Mouse (Mus musculus) intestine, embryonic 15.5 days (tissue): ENCODE data around the gene Ccdc93. TPM values are rescaled to one million over a fixed set of nuclear protein-coding genes. Genes with fewer than 3 reads are reported as not detected.

Source experiments
- ATAC-seq: fragments of 200-750 bp; cut with Nextera tagmentation; 2 replicates; pipeline ENCODE4 v1.8.0; 2017; ENCODE audit warnings: moderate TSS enrichment, moderate library complexity
- H3K27ac ChIP-seq: fragments of 300-500 bp; sonication (generic); 2 replicates; pipeline ENCODE4 v1.5.1; 2015; ENCODE audit warnings: mild to moderate bottlenecking, inconsistent platforms
- H3K27me3 ChIP-seq: fragments of 300-500 bp; sonication (generic); replicated peaks from 2 replicates; pipeline ENCODE4 v1.6.1; 2015; ENCODE audit warnings: inconsistent platforms
- H3K36me3 ChIP-seq: fragments of 300-500 bp; sonication (generic); 2 replicates; pipeline ENCODE4 v1.6.1; 2015; ENCODE audit warnings: inconsistent platforms
- H3K4me1 ChIP-seq: fragments of 300-500 bp; sonication (generic); replicated peaks from 2 replicates; pipeline ENCODE4 v1.6.1; 2015; ENCODE audit warnings: inconsistent platforms
- H3K4me2 ChIP-seq: fragments of 300-500 bp; sonication (generic); replicated peaks from 2 replicates; pipeline ENCODE4 v1.6.1; 2015; ENCODE audit warnings: mild to moderate bottlenecking, inconsistent platforms
- H3K4me3 ChIP-seq: fragments of 300-500 bp; sonication (generic); replicated peaks from 2 replicates; pipeline ENCODE4 v1.5.1; 2015; ENCODE audit warnings: inconsistent platforms
- H3K9ac ChIP-seq: fragments of 300-500 bp; sonication (generic); 2 replicates; pipeline ENCODE4 v1.6.1; 2015; ENCODE audit warnings: inconsistent platforms
- H3K9me3 ChIP-seq: fragments of 300-500 bp; sonication (generic); 2 replicates; pipeline ENCODE4 v1.6.1; 2016; ENCODE audit warnings: inconsistent platforms
- WGBS: fragments of 180-500 bp; shearing (Covaris S2); methylation state at CpG from one replicate; pipeline ENCODE4 v1.1.7; 2015; 5-methylcytosine and 5-hydroxymethylcytosine counted together
- polyA plus RNA-seq: library from polyadenylated mRNA; unstranded; fragments of >200 nt; fragmentation: Nextera tagmentation; extraction: Ambion mirVana; gene quantifications from 2 replicates; pipeline ENCODE4 v1.2.1, GENCODE M21; 2015

The Ccdc93 gene
- polyA plus RNA-seq = 11.2 and 11.6 TPM in 2 replicates

DNA sequence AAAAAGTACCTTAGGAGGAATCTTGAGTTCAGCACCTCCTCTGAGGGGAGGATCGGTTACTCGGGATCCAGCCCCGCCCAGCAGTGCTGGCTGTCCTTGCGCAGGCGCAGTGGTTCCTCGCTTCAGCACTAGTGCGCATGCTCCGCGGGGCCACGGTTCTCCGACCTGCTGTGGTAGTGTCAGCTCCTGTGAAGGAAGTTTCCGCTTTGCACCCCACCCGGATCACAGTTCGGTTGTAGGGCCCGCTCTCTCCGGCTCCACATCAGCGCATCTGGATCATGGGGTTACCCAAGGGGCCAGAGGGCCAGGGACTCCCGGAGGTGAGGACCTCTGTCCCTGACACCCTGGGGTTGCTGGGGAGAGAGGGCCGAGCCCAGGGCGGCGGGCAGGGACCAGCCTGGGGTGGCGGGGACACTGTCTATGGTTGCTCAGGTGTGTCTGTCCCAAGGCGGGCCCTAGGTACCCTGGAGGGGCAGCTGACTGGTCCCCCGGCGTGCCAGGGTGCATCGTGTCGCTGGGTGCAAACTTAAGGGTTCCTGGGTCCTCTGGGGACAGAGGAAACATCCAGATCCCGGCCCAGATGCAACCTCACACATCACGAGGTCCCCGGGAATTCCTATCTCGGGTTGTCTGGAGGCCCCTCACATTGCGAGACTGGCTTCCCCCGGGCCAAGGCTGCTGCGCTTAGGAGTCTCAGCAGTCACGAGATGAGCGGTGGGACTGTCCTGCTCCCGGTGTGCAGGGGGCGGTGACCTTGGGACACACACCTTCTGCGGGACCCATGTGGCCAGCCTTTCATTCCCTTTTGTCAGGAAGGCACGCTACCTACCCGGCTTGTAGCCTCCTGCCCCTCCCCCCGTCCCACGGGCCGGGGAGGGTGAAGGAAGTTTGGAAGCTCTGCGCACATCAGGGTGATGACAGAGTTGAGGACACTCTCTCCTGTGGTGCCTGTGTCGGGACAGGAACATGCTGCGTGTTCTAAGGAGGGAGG lies at the start of gene Ccdc93:
Ccdc93 (plus strand) TSS at position 112 of the 991 bp plus-strand sequence.
- WGBS = under 1% methylated on average over 47 of the region's 47 CpGs
- peak within 1 kb of the TSS; percentile 96 for H3K4me2 ChIP-seq
- H3K27ac ChIP-seq = peak within 1 kb of the TSS; percentile 62; the same call in 1 of the 2 replicates
- peak; percentile 95 for ATAC-seq
- peak within 1 kb of the TSS; percentile 83 for H3K4me3 ChIP-seq
- no peaks in the 10 kb centered on the region for H3K9me3 ChIP-seq
- no peaks in the 10 kb centered on the region for H3K27me3 ChIP-seq
- peak within 1 kb of the TSS; percentile 82 for H3K9ac ChIP-seq
- 0 out of 2 replicates have a peak, but pooled peaks cover 2% of the 10 kb centered on the region for H3K4me1 ChIP-seq
- H3K36me3 ChIP-seq = no peaks in the 10 kb centered on the region

- ATAC-seq = no peak
- Histone ChIP-seq H3K4me1 (no peaks in the 10 kb centered on the region), H3K9me3 (no peaks in the 10 kb centered on the region), H3K9ac (no peak overlapping the region), H3K27me3 (no peaks in the 10 kb centered on the region), H3K36me3 (no peaks in the 10 kb centered on the region), H3K27ac (no peak overlapping the region), H3K4me2 (no peak overlapping the region), H3K4me3 (no peak overlapping the region)
- WGBS = 87% methylated on average over 3 of the region's 3 CpGs
Observed at GRCm38 (mm10) chr1:121381562-121381961, 49.3 kb upstream of the Ccdc93 start.

- Histone ChIP-seq H3K4me1 (no peaks in the 10 kb centered on the region), H3K9ac (no peak overlapping the region), H3K4me2 (no peak overlapping the region), H3K27me3 (no peaks in the 10 kb centered on the region), H3K27ac (no peak overlapping the region), H3K36me3 (no peaks in the 10 kb centered on the region), H3K4me3 (no peak overlapping the region), H3K9me3 (no peaks in the 10 kb centered on the region)
- no peak for ATAC-seq
- 44% methylated on average over 6 of the region's 6 CpGs for WGBS
Observed at GRCm38 (mm10) chr1:121388312-121388711, 42.5 kb upstream of the Ccdc93 start.

DNA sequence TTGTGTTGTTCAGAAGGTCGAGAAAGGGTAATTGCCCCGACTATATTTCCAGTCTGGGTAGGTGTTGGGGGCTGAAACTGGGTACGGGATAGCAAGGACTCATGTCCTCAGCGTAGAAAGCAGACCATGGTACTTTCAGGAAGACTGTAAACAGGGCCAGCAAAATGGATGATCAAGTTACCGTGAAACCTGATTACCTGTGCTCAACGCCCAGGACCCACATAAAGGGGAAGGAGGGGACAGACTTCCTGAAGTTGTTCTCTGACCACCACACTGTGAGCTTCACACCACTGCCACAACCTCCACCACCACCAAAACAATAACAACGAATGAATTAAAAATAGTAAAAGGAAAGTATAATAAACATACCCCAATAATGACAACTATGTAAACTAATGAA lies 42.1 kb upstream of the Ccdc93 start:
- Histone ChIP-seq H3K9ac (no peak overlapping the region), H3K4me3 (no peak overlapping the region), H3K4me2 (no peak overlapping the region), H3K9me3 (no peaks in the 10 kb centered on the region), H3K27ac (no peak overlapping the region), H3K4me1 (no peaks in the 10 kb centered on the region), H3K36me3 (no peaks in the 10 kb centered on the region), H3K27me3 (no peaks in the 10 kb centered on the region)
- 47% methylated on average over 7 of the region's 7 CpGs for WGBS
- no peak for ATAC-seq

DNA sequence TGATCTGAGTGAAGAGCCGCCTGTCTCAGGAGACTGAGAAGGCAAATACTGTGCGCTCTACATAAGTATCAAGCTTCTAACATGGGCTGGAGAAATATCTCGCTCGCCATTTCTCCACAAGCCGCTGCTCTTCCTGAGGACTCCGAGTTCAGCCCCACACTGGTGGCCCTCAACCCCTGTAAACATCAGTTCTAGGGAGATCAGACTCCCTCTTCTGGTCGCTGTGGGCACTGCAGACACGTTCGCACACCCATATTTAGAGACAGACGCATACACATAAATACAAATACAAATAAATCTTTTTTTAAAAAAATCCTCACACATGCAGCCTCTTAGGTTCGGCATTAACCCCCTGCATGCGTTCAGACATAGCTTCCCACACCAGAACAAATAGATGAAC lies 41.3 kb upstream of the Ccdc93 start:
- no peaks in the 10 kb centered on the region for H3K36me3 ChIP-seq
- H3K9ac ChIP-seq = no peak overlapping the region
- H3K4me2 ChIP-seq = no peak overlapping the region
- no peak overlapping the region for H3K27ac ChIP-seq
- no peaks in the 10 kb centered on the region for H3K9me3 ChIP-seq
- 88% methylated on average over 12 of the region's 12 CpGs for WGBS
- no peak for ATAC-seq
- no peaks in the 10 kb centered on the region; the same call in 1 of the 2 replicates for H3K4me1 ChIP-seq
- H3K27me3 ChIP-seq = no peaks in the 10 kb centered on the region
- H3K4me3 ChIP-seq = no peak overlapping the region

DNA sequence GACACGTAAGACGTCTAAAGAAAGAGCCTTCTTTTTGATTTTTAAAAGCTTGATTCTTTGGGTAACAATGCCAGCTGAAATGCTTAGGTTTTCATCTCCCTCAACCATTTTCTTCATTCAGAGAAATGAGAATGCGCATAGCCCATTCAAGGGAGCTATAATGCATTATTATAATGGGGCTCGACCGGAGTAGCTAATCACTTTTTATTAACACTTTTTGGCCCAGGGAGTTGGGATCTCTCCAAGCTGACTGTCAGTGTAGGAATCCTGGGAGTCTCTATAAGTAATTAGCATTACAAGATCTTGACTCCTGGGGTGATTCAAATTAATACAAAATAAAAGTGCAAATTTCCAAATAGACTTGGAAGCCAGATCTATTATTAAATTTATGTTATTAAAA lies 40.8 kb upstream of the Ccdc93 start:
- H3K27ac ChIP-seq = no peak overlapping the region
- no peaks in the 10 kb centered on the region for H3K27me3 ChIP-seq
- no peaks in the 10 kb centered on the region for H3K36me3 ChIP-seq
- H3K4me3 ChIP-seq = no peak overlapping the region
- H3K4me1 ChIP-seq = no peaks in the 10 kb centered on the region; the same call in none of the 2 replicates
- no peak for ATAC-seq
- H3K9ac ChIP-seq = no peak overlapping the region
- H3K9me3 ChIP-seq = no peaks in the 10 kb centered on the region
- H3K4me2 ChIP-seq = no peak overlapping the region
- 97% methylated on average over 5 of the region's 5 CpGs for WGBS

- Histone ChIP-seq H3K4me1 (no peaks in the 10 kb centered on the region; the same call in none of the 2 replicates), H3K9me3 (no peaks in the 10 kb centered on the region), H3K4me2 (no peak overlapping the region), H3K9ac (no peak overlapping the region), H3K36me3 (no peaks in the 10 kb centered on the region), H3K27ac (no peak overlapping the region), H3K4me3 (no peak overlapping the region), H3K27me3 (no peaks in the 10 kb centered on the region)
- 69% methylated on average over 13 of the region's 13 CpGs for WGBS
- ATAC-seq = no peak
Observed at GRCm38 (mm10) chr1:121390421-121390820, 40.4 kb upstream of the Ccdc93 start.

GRCm38 (mm10) chr1:121390855-121391254 lies 40.0 kb upstream of the Ccdc93 start:
- H3K4me2 ChIP-seq = no peak overlapping the region
- no peaks in the 10 kb centered on the region for H3K36me3 ChIP-seq
- H3K27ac ChIP-seq = no peak overlapping the region
- ATAC-seq = no peak
- no peak overlapping the region for H3K9ac ChIP-seq
- H3K4me3 ChIP-seq = no peak overlapping the region
- no peaks in the 10 kb centered on the region for H3K27me3 ChIP-seq
- 77% methylated on average over 8 of the region's 8 CpGs for whole genome bisulfite sequencing
- no peaks in the 10 kb centered on the region; the same call in none of the 2 replicates for H3K4me1 ChIP-seq
- no peaks in the 10 kb centered on the region for H3K9me3 ChIP-seq

DNA sequence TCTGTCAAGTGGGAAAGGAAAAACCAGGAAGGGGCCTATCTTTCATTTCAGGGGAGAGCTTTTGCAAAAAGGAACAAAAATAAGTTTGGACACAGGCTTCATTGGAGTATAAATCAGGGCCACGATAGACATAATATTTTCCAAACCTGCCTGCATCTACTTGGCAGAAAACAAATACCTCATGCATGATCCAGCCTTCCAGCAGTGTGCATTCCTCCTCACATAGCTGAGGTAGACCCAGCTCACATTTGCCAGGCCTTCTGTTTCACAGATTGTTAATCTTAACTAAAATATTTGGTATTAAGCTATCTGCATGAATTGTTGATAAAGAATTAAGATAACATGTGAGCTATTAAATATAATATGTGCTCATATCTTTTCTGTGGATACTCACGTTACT lies 37.7 kb upstream of the Ccdc93 start:
- Histone ChIP-seq H3K4me3 (no peak overlapping the region), H3K27me3 (no peaks in the 10 kb centered on the region)
- 62% methylated on average over 2 of the region's 2 CpGs for WGBS

DNA sequence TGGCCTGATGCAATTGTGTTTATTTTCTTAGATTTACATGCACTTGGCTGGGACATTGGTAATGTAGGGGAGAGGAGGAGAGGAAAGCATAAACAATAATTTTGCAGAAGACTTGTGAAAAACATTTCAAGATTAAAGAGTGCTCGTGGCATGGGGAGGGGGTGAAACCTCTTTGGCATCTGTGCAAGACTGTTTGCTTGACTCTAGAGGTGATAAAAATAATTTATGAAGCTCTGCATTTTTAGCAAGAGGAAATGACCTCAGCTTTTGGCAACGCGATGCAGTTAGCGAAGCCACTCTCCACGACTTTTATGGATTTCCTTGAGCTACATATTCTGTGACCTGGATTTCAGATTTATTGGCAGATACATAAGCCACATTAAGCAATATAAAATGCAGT lies 36.1 kb upstream of the Ccdc93 start:
- no peak overlapping the region; the same call in 1 of the 2 replicates for H3K4me2 ChIP-seq
- no peak overlapping the region for H3K27ac ChIP-seq
- H3K4me1 ChIP-seq = no peaks in the 10 kb centered on the region; the same call in none of the 2 replicates
- no peaks in the 10 kb centered on the region for H3K27me3 ChIP-seq
- H3K9ac ChIP-seq = no peak overlapping the region
- ATAC-seq = 0 out of 2 replicates have a peak, but pooled peaks have one; percentile 39
- WGBS = 25% methylated on average over 5 of the region's 5 CpGs
- no peaks in the 10 kb centered on the region for H3K36me3 ChIP-seq
- no peak overlapping the region for H3K4me3 ChIP-seq
- H3K9me3 ChIP-seq = no peaks in the 10 kb centered on the region

More for the DNA sequence above, 37.7 kb upstream of the Ccdc93 start:
- no peaks in the 10 kb centered on the region for H3K9me3 ChIP-seq
- H3K4me2 ChIP-seq = no peak overlapping the region
- no peaks in the 10 kb centered on the region for H3K36me3 ChIP-seq
- H3K4me1 ChIP-seq = no peaks in the 10 kb centered on the region; the same call in none of the 2 replicates
- ATAC-seq = no peak
- H3K27ac ChIP-seq = no peak overlapping the region
- no peak overlapping the region for H3K9ac ChIP-seq

DNA sequence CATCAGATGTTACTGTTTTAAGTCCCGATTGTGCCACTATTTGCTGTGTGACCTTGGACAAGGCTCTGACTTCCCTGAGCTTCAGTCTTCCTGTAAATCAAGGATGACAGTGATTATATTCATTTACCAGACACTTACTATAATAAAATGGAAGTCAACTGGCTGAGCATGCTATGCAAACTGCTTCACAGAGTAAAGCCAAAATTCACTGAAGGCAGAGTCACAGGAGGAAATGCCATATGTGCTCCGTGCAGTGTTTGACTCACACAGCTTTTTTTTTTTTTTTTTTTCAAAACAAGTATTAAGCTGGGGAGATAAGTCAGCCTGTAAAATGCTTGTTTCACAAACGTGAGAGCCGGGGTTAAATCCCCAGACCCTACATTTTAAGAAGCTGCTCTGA lies 34.3 kb upstream of the Ccdc93 start:
- Histone ChIP-seq H3K27ac (no peak overlapping the region), H3K4me3 (no peak overlapping the region), H3K9ac (no peak overlapping the region), H3K4me1 (no peaks in the 10 kb centered on the region; the same call in none of the 2 replicates), H3K36me3 (no peaks in the 10 kb centered on the region), H3K4me2 (no peak overlapping the region), H3K27me3 (no peaks in the 10 kb centered on the region), H3K9me3 (no peaks in the 10 kb centered on the region)
- no peak for ATAC-seq
- WGBS = 57% methylated on average over 4 of the region's 4 CpGs

GRCm38 (mm10) chr1:121398231-121398630 lies 32.6 kb upstream of the Ccdc93 start:
- H3K27ac ChIP-seq = no peak overlapping the region
- no peaks in the 10 kb centered on the region; the same call in none of the 2 replicates for H3K4me1 ChIP-seq
- no peaks in the 10 kb centered on the region for H3K27me3 ChIP-seq
- no peak overlapping the region for H3K4me2 ChIP-seq
- H3K36me3 ChIP-seq = no peaks in the 10 kb centered on the region
- H3K9ac ChIP-seq = no peak overlapping the region
- ATAC-seq = no peak
- 75% methylated on average over 4 of the region's 4 CpGs for WGBS
- H3K9me3 ChIP-seq = no peaks in the 10 kb centered on the region
- no peak overlapping the region for H3K4me3 ChIP-seq
